Mouse (Mus musculus) heart, postnatal 0 days (tissue): ENCODE data around the gene Prdm12. TPM values are rescaled to one million over a fixed set of nuclear protein-coding genes. Genes with fewer than 3 reads are reported as not detected.
A peak's percentile ranks its signal among the peaks of the same experiment; 100 is the strongest.

Experiments
- ATAC-seq: fragments of 200-750 bp; cut with Nextera tagmentation; 2 replicates; pipeline ENCODE4 v1.8.0; 2017; ENCODE audit warnings: low read depth, moderate number of reproducible peaks, moderate library complexity; ENCODE audit not compliant: insufficient read depth
- DNase-seq: peaks from one replicate; pipeline ENCODE4 v3.0.0-alpha.2; 2016; ENCODE audit warnings: low spot score
- H3K27ac ChIP-seq: fragments of 300-500 bp; sonication (generic); 2 replicates; pipeline ENCODE4 v1.5.1; 2014; ENCODE audit warnings: low read depth, mild to moderate bottlenecking
- H3K27me3 ChIP-seq: fragments of 300-500 bp; sonication (generic); 2 replicates; pipeline ENCODE4 v1.6.1; 2014; ENCODE audit warnings: low read length, mixed read lengths; ENCODE audit not compliant: control insufficient read depth, insufficient read depth
- H3K36me3 ChIP-seq: fragments of 300-500 bp; sonication (generic); replicated peaks from 2 replicates; pipeline ENCODE4 v1.6.1; 2014; ENCODE audit warnings: low read length, mixed read lengths; ENCODE audit not compliant: control insufficient read depth, insufficient read depth
- H3K4me1 ChIP-seq: fragments of 300-500 bp; sonication (generic); 2 replicates; pipeline ENCODE4 v1.6.1; 2014; ENCODE audit warnings: antibody characterized with exemption; ENCODE audit not compliant: control insufficient read depth, insufficient read depth
- H3K4me2 ChIP-seq: fragments of 300-500 bp; sonication (generic); 2 replicates; pipeline ENCODE4 v1.6.1; 2014; ENCODE audit warnings: low read depth, mild to moderate bottlenecking, low read length, moderate library complexity
- H3K4me3 ChIP-seq: fragments of 300-500 bp; sonication (generic); 2 replicates; pipeline ENCODE4 v1.5.1; 2014; ENCODE audit warnings: low read depth, low read length
- H3K9ac ChIP-seq: fragments of 300-500 bp; sonication (generic); replicated peaks from 2 replicates; pipeline ENCODE4 v1.6.1; 2014; ENCODE audit warnings: low read depth, low read length, mixed read lengths
- H3K9me3 ChIP-seq: fragments of 300-500 bp; sonication (generic); replicated peaks from 2 replicates; pipeline ENCODE4 v1.6.1; 2016; ENCODE audit warnings: low read length; ENCODE audit not compliant: control insufficient read depth
- CTCF ChIP-seq: IDR thresholded peaks from 2 replicates; pipeline ENCODE4 v1.5.1; 2016; ENCODE audit warnings: antibody characterized with exemption, control low read depth, low read depth
- EP300 ChIP-seq: IDR thresholded peaks from 2 replicates; pipeline ENCODE4 v1.6.1; 2016; ENCODE audit warnings: antibody characterized with exemption, low read depth
- WGBS: fragments of 180-500 bp; shearing (Covaris S2); extraction: QIAGEN DNeasy Blood & Tissue Kit; methylation state at CpG from one replicate; pipeline ENCODE4 v1.1.7; 2014; 5-methylcytosine and 5-hydroxymethylcytosine counted together
- microRNA-seq: library from miRNA; unstranded; fragments of <30 nt; microRNA quantifications from one replicate; pipeline ENCODE4, GENCODE M21; 2016
- polyA plus RNA-seq: library from polyadenylated mRNA; unstranded; fragments of >200 nt; fragmentation: Nextera tagmentation; extraction: Ambion mirVana; gene quantifications from 2 replicates; pipeline ENCODE4 v1.2.1, GENCODE M21; 2015
- total RNA-seq: library from RNA; depleted of rRNA; stranded (reverse); fragments of >200 nt; gene quantifications from 2 replicates; pipeline ENCODE4 v1.2.3, GENCODE M21; 2014; ENCODE audit warnings: low replicate concordance; rRNA removed

The Prdm12 gene
- total and polyA plus RNA-seq, 2 experiments from 2014 or later = not detected

- DNase-seq (peak; percentile 74), ATAC-seq (peak; percentile 86)
- WGBS = 20% methylated on average over 7 of the region's 7 CpGs
- no peaks in the 10 kb centered on the region for H3K27me3 ChIP-seq
- H3K9ac ChIP-seq = no peak overlapping the region
- no peak for TF ChIP-seq EP300
- no peak for TF ChIP-seq CTCF
- H3K9me3 ChIP-seq = no peaks in the 10 kb centered on the region
- H3K4me3 ChIP-seq = no peak overlapping the region
- H3K36me3 ChIP-seq = peaks cover 10% of the 10 kb centered on the region
- H3K27ac ChIP-seq = peak overlapping the region; percentile 50
- H3K4me2 ChIP-seq = no peak overlapping the region
- peaks cover 13% of the 10 kb centered on the region for H3K4me1 ChIP-seq
Observed at GRCm38 (mm10) chr2:31700545-31701446, 61.0 kb downstream of the Prdm12 start.

- ATAC-seq = no peak
- DNase-seq = no peak
- Histone ChIP-seq H3K4me2 (no peak overlapping the region), H3K4me3 (no peak overlapping the region), H3K4me1 (peaks cover 13% of the 10 kb centered on the region), H3K9ac (no peak overlapping the region), H3K36me3 (no peaks in the 10 kb centered on the region), H3K9me3 (no peaks in the 10 kb centered on the region), H3K27ac (no peak overlapping the region), H3K27me3 (no peaks in the 10 kb centered on the region)
- no peak for TF ChIP-seq EP300
- TF ChIP-seq CTCF = no peak
Observed at GRCm38 (mm10) chr2:31703226-31703625, 63.4 kb downstream of the Prdm12 start.

Small RNAs within 50 kb of the gene (microRNA-seq; reads per million reads assigned to microRNA genes)
- gene Mir6998 = 0.71 reads per million

Other genes starting within 250 kb of the Prdm12 start
- 8.2 and 16.8 TPM in 2 replicates for gene Ass1, start 169.8 kb upstream of the Prdm12 start, total RNA-seq
- 4.3 and 4.9 TPM in 2 replicates for gene Ass1, start 169.8 kb upstream of the Prdm12 start, polyA plus RNA-seq
- 19.3 and 21.4 TPM in 2 replicates for gene Fubp3, start 67.4 kb upstream of the Prdm12 start, total RNA-seq
- gene Fubp3, start 67.4 kb upstream of the Prdm12 start, polyA plus RNA-seq = 26.4 and 28.4 TPM in 2 replicates
- 22.0 and 39.8 TPM in 2 replicates for gene Exosc2, start 30.7 kb downstream of the Prdm12 start, total RNA-seq
- gene Exosc2, start 30.7 kb downstream of the Prdm12 start, polyA plus RNA-seq = 17.9 and 19.9 TPM in 2 replicates
- 69.3 and 83.2 TPM in 2 replicates for gene Abl1, start 48.3 kb downstream of the Prdm12 start, total RNA-seq
- 12.7 and 14.5 TPM in 2 replicates for gene Abl1, start 48.3 kb downstream of the Prdm12 start, polyA plus RNA-seq
- gene Qrfp, start 170.5 kb downstream of the Prdm12 start, total RNA-seq = not detected in 2 replicates
- gene Qrfp, start 170.5 kb downstream of the Prdm12 start, polyA plus RNA-seq = 0.04 TPM in 1 of 2 replicates, not detected in the other
- gene Fibcd1, start 206.0 kb downstream of the Prdm12 start, total RNA-seq = not detected in 2 replicates
- gene Fibcd1, start 206.0 kb downstream of the Prdm12 start, polyA plus RNA-seq = not detected in 2 replicates
- gene Lamc3, start 247.3 kb downstream of the Prdm12 start, total RNA-seq = 0.65 and 1.8 TPM in 2 replicates
- gene Lamc3, start 247.3 kb downstream of the Prdm12 start, polyA plus RNA-seq = 0.14 and 0.16 TPM in 2 replicates